Mouse (Mus musculus): ENCODE results near the gene Dync1i1.

Dync1i1 gene

GRCm38 (mm10) chr6:5775461-5775860 is 50.0 kb downstream of the Dync1i1 start:
- no peak for DNase-seq

GRCm38 (mm10) chr6:5781752-5782151 is 56.3 kb downstream of the Dync1i1 start:
- no peak for DNase-seq

- DNase-seq = no peak
These were observed 58.4 kb downstream of the Dync1i1 start for GRCm38 (mm10) chr6:5783830-5784229.

- no peak for DNase-seq
These were observed 65.2 kb downstream of the Dync1i1 start for GRCm38 (mm10) chr6:5790607-5791006.

GRCm38 (mm10) chr6:5794106-5794753 is 68.8 kb downstream of the Dync1i1 start:
- peak; percentile 13 for DNase-seq

- DNase-seq = no peak
These were observed 69.9 kb downstream of the Dync1i1 start for GRCm38 (mm10) chr6:5795314-5795713.

GRCm38 (mm10) chr6:5802124-5802839 is 76.8 kb downstream of the Dync1i1 start:
- no peak for DNase-seq

- DNase-seq = no peak
These were observed 77.5 kb downstream of the Dync1i1 start for GRCm38 (mm10) chr6:5802840-5803491.

GRCm38 (mm10) chr6:5808008-5808421 is 82.6 kb downstream of the Dync1i1 start:
- DNase-seq = no peak

- no peak for DNase-seq
These were observed 86.6 kb downstream of the Dync1i1 start for GRCm38 (mm10) chr6:5812076-5812475.

GRCm38 (mm10) chr6:5819674-5820073 is 94.2 kb downstream of the Dync1i1 start:
- no peak for DNase-seq

- DNase-seq = no peak
These were observed 100.0 kb downstream of the Dync1i1 start for GRCm38 (mm10) chr6:5825461-5825860.

- DNase-seq = no peak
These were observed 101.6 kb downstream of the Dync1i1 start for GRCm38 (mm10) chr6:5827064-5827463.

- DNase-seq = no peak
These were observed 103.1 kb downstream of the Dync1i1 start for GRCm38 (mm10) chr6:5828409-5828974.

- DNase-seq = no peak
These were observed 103.7 kb downstream of the Dync1i1 start for GRCm38 (mm10) chr6:5829148-5829547.

GRCm38 (mm10) chr6:5830717-5831116 is 105.3 kb downstream of the Dync1i1 start:
- DNase-seq = no peak

- no peak for DNase-seq
These were observed 105.8 kb downstream of the Dync1i1 start for GRCm38 (mm10) chr6:5831233-5831632.

- DNase-seq = no peak
These were observed 107.4 kb downstream of the Dync1i1 start for GRCm38 (mm10) chr6:5832838-5833237.

- DNase-seq = no peak
These were observed 117.0 kb downstream of the Dync1i1 start for GRCm38 (mm10) chr6:5842466-5842865.

- DNase-seq = no peak
These were observed 120.7 kb downstream of the Dync1i1 start for GRCm38 (mm10) chr6:5846154-5846553.

- DNase-seq = no peak
These were observed 128.8 kb downstream of the Dync1i1 start for GRCm38 (mm10) chr6:5854048-5854836.

- no peak for DNase-seq
These were observed 130.1 kb downstream of the Dync1i1 start for GRCm38 (mm10) chr6:5855526-5855925.

GRCm38 (mm10) chr6:5858371-5858770 is 132.9 kb downstream of the Dync1i1 start:
- DNase-seq = peak; percentile 73

All from right cerebral cortex, postnatal 14 days (tissue).